Mouse (Mus musculus) adrenal gland, adult (tissue): ENCODE data around the gene Foxa1.

ENCODE experiments used
- DNase-seq, 2 experiments: peaks; one replicate each; pipeline ENCODE4 v3.0.0; 2022 to 2023; ENCODE audit warnings: low spot score in 1 of 2; ENCODE audit not compliant: inconsistent age in 2 of 2

Foxa1 gene

DNA sequence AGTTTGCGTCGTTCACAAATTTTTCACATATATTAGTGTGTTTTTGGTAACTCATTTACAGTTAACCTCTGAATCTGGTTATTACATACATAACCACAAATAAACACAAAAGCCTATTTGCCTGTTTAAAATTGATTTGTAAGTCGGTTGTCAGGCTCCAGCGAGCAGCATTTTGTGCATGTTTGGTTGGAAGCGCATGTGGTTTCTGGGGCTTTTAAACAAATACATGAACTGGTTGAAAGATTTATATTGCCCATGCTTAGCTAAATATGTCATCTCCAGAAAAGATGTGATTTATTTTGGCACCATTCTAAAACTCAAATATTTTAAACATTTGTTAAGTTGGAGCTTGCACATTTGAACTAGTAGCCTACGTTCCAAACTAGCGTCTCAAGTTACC, 46.5 kb downstream of the Foxa1 start:
- DNase-seq: no peak

DNA sequence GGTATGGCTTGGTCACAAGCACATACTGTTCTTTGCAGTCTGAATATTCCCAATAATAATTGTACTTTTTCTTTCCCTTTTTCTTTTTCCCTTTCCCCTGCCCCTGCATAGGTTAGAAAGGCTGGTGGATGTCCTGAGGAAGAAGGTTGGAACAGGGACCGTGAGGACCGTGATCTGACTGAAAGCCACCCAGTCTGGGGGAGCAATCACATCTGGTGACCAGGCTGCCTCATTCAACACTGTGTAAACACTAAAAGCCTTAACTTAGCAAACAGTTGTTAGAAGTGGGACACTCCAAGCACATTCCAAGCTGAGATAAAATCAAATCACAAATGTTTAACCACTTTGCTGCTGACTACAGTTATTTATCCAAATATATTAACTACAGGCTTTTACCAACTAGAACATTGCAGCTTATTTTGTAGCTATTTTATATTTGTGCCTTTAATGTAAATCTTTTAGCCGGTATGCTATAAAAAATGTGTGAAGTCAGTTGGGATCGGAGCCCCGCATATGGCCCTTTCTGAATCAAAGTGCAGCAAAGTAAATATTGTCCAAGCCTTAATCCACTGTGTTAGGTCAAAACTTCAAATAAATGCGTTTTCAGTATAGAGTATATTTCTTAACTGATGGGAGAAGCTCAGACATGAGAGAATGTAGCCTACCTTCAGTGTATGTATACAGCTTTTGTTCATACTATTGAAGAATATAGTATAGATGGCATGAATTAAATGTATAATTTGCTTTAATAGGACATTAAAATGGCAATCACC, 50.2 kb downstream of the Foxa1 start:
- no peak for DNase-seq
